Mouse (Mus musculus): ENCODE measurements around the gene Dclk1. TPM values are rescaled to one million over a fixed set of nuclear protein-coding genes. Genes with fewer than 3 reads are reported as not detected.

The Dclk1 gene
- polyA plus RNA-seq, 1 experiment: 1.1 TPM

DNA sequence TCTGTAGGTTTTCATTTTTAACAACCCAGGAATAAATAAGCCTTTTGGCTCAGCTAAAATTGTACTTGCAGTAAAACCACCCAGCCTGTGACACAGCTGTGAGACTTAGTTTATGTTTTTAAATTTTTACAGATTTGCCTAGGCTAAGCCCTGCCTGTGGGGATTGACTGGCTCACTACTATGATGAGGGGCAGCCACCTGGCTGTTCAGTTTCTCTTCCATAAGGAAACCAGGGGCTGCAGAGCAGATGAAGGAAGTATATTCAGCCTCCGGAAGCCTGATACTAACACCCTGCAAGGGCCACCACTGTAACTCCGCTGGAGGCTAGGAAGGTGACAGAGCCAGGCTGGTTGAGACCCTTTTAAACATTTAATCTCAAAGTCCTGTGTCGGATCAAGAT lies 284.3 kb downstream of the Dclk1 start:
- Histone ChIP-seq H3K4me3 (ENCODE audit: insufficient read depth, low read depth, low read length) (no peak overlapping the region), H3K4me1 (ENCODE audit: control insufficient read depth, insufficient read depth, low read length) (no peaks in the 10 kb centered on the region), H3K36me3 (ENCODE audit: control insufficient read depth, insufficient read depth, low read length) (no peaks in the 10 kb centered on the region), H3K27ac (ENCODE audit: insufficient read depth, low read depth, low read length) (no peak overlapping the region), H3K27me3 (replicated peaks; ENCODE audit: control insufficient read depth, insufficient read depth, low read length) (no peaks in the 10 kb centered on the region; the same call in 1 of the 2 replicates)
- no peak for TF ChIP-seq POLR2A (IDR thresholded peaks at IDR 0.05; ENCODE audit: low read depth, low read length)
- no peak for TF ChIP-seq CTCF (conservative IDR thresholded peaks at IDR 0.05; ENCODE audit: insufficient read depth, insufficient read length, low read depth, low read length)
- no peak for DNase-seq
- WGBS: 94% methylated on average over 3 of the region's 3 CpGs

DNA sequence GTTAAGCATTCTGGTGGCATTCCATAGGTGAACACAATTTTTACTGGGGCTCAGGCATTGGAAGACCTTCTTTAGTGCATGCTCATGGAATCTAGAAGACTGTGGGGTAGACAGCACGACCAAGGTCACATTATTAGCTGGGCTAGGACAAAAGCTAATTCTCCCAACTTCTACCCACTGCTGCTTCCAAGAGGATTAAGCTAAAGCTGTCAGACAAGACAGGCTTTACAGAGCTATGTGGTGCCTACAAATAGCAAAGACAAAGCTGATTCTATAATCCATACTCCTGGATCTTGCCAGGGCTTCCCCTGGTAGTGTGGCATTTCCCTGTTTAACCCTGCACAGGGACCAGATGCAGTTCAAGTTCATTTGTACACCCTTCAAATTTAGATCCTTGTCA lies 285.4 kb downstream of the Dclk1 start:
- no peaks in the 10 kb centered on the region for H3K4me1 ChIP-seq (ENCODE audit: control insufficient read depth, insufficient read depth, low read length)
- H3K36me3 ChIP-seq (ENCODE audit: control insufficient read depth, insufficient read depth, low read length): no peaks in the 10 kb centered on the region
- H3K27me3 ChIP-seq (replicated peaks; ENCODE audit: control insufficient read depth, insufficient read depth, low read length): no peaks in the 10 kb centered on the region; the same call in 1 of the 2 replicates
- TF ChIP-seq CTCF (conservative IDR thresholded peaks at IDR 0.05; ENCODE audit: insufficient read depth, insufficient read length, low read depth, low read length) (no peak), POLR2A (IDR thresholded peaks at IDR 0.05; ENCODE audit: low read depth, low read length) (no peak)
- no peak overlapping the region for H3K27ac ChIP-seq (ENCODE audit: insufficient read depth, low read depth, low read length)
- DNase-seq: no peak
- H3K4me3 ChIP-seq (ENCODE audit: insufficient read depth, low read depth, low read length): no peak overlapping the region
- 74% methylated on average over 1 of the region's 1 CpGs for WGBS

DNA sequence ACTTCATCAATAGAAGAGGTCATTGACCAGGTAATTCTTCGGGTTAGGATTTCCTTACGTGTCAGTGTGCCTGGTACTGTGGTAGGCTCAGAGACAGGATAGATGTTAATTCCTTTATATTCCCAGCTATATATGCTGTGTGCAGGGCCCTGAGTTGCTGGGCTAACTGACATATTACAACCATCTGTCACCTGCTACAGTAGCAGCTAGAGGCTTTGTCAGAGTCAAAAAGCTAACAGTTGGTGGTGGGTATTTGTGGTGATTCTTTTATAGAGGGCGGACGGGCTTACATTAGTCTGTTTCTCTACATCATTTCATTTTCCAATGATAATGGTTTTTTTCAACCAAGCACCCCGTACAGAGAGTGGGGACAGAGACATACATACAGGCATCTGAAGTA lies 285.8 kb downstream of the Dclk1 start:
- TF ChIP-seq CTCF (conservative IDR thresholded peaks at IDR 0.05; ENCODE audit: insufficient read depth, insufficient read length, low read depth, low read length) (no peak), POLR2A (IDR thresholded peaks at IDR 0.05; ENCODE audit: low read depth, low read length) (no peak)
- Histone ChIP-seq H3K4me3 (ENCODE audit: insufficient read depth, low read depth, low read length) (no peak overlapping the region), H3K27ac (ENCODE audit: insufficient read depth, low read depth, low read length) (no peak overlapping the region), H3K27me3 (replicated peaks; ENCODE audit: control insufficient read depth, insufficient read depth, low read length) (no peaks in the 10 kb centered on the region; the same call in 1 of the 2 replicates), H3K36me3 (ENCODE audit: control insufficient read depth, insufficient read depth, low read length) (no peaks in the 10 kb centered on the region), H3K4me1 (ENCODE audit: control insufficient read depth, insufficient read depth, low read length) (no peaks in the 10 kb centered on the region)
- 96% methylated on average over 5 of the region's 5 CpGs for WGBS
- no peak for DNase-seq

DNA sequence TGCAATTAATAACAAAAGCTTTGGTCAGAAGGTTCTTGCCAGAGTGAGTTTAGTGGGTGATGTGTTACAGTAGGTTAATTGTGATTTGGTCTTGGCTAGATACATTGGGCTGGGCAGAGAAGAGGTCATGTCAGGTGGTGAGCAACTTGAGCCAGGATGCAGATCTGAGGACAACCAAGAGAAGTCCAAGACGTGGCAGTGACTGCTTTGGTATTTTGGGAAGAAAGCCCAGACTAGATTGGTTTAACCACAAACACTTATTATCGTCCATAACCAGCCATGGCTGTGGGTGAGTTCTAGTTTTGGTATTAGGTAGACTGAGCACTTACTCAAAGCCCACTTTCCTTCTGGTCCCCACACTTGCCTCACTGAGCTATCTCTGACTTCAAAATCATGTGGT lies 287.2 kb downstream of the Dclk1 start:
- TF ChIP-seq CTCF (conservative IDR thresholded peaks at IDR 0.05; ENCODE audit: insufficient read depth, insufficient read length, low read depth, low read length): no peak
- no peak for TF ChIP-seq POLR2A (IDR thresholded peaks at IDR 0.05; ENCODE audit: low read depth, low read length)
- Histone ChIP-seq H3K27me3 (replicated peaks; ENCODE audit: control insufficient read depth, insufficient read depth, low read length) (no peaks in the 10 kb centered on the region; the same call in 1 of the 2 replicates), H3K27ac (ENCODE audit: insufficient read depth, low read depth, low read length) (no peak overlapping the region), H3K36me3 (ENCODE audit: control insufficient read depth, insufficient read depth, low read length) (no peaks in the 10 kb centered on the region), H3K4me1 (ENCODE audit: control insufficient read depth, insufficient read depth, low read length) (no peaks in the 10 kb centered on the region), H3K4me3 (ENCODE audit: insufficient read depth, low read depth, low read length) (no peak overlapping the region)
- WGBS: 64% methylated on average over 2 of the region's 2 CpGs
- no peak for DNase-seq

DNA sequence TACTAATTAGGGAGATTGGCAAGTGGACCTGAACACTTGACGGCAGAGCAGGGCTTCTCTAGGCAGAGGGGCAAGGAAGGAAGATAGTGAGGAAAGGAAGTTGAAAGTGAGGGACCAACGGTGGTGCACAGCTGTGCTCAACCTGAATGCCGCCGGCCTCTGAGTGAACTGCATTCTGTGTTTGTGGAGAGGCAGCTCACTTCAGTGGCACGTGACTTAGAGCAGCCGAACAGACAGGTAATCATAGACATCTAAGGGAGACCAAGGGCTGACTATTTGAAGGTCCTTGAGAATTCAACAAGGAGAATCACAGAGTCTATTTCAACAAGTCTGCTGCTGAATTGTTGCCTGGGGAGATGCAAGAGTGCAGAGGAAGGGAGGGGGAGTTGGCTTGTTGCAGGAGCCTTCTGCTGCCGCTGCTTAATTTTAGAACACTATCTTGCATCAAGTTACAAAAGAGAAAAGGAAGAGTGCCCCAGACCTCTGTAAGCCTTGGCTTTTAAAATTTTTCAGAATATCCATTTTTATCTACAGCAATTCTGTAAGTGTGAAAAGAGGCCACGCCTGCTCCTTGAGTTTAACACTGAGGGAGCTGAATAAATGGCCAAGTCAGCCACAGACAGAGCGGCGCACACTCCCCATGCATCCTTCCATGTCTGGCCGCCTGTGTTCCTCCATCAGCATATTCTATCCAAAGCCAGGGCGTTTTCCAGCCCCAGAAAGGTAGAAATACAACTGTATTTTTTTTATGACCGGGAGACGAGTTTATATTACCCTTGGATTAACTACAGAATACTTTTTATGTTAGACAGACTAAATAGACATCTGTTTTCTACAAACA lies 289.3 kb downstream of the Dclk1 start:
- Histone ChIP-seq H3K27me3 (replicated peaks; ENCODE audit: control insufficient read depth, insufficient read depth, low read length) (no peaks in the 10 kb centered on the region; the same call in 1 of the 2 replicates), H3K4me1 (ENCODE audit: control insufficient read depth, insufficient read depth, low read length) (no peaks in the 10 kb centered on the region), H3K4me3 (ENCODE audit: insufficient read depth, low read depth, low read length) (no peak overlapping the region), H3K27ac (ENCODE audit: insufficient read depth, low read depth, low read length) (no peak overlapping the region), H3K36me3 (ENCODE audit: control insufficient read depth, insufficient read depth, low read length) (no peaks in the 10 kb centered on the region)
- 79% methylated on average over 14 of the region's 14 CpGs for WGBS
- TF ChIP-seq CTCF (conservative IDR thresholded peaks at IDR 0.05; ENCODE audit: insufficient read depth, insufficient read length, low read depth, low read length) (no peak), POLR2A (IDR thresholded peaks at IDR 0.05; ENCODE audit: low read depth, low read length) (no peak)
- DNase-seq: no peak

DNA sequence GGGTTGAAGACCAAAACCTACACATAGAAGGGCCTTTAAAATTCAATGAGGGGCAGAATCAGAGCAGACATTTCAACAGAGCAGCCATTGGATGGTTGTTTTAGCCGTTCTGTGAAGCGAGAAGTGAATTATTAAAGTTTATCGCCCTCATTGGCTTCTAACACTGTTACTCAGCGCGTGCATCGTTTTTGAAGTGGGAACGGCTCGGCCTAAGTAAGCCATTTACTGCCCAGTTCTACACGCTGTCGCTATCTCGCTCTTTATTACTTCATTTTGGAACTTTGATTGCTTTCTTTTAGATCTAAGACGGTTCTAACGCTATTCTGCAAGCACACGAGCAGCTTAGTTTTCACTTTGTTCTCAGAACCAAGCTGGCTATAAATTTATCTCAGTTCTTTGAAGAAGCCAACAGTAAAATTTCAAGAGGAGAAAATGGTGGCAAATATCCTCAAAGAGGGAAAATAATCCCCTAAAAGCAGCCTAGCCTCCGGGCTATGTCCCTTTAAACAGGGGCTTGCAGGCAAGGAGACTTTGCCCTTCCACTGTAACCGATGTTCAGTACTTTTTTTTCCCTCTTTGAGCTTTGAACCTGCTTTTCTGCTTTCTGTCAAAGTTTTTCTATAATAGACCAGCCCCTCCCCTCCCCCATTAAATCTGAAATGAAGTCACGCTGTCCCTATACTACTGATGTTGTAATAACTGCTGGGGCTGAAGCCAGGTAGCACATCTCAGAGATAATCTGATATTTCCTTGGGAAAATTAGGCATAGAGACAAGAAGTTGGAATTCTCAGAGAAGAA lies 290.2 kb downstream of the Dclk1 start:
- peak; percentile 47 for DNase-seq
- TF ChIP-seq POLR2A (IDR thresholded peaks at IDR 0.05; ENCODE audit: low read depth, low read length) (no peak), CTCF (conservative IDR thresholded peaks at IDR 0.05; ENCODE audit: insufficient read depth, insufficient read length, low read depth, low read length) (no peak)
- H3K36me3 ChIP-seq (ENCODE audit: control insufficient read depth, insufficient read depth, low read length): no peaks in the 10 kb centered on the region
- no peaks in the 10 kb centered on the region for H3K4me1 ChIP-seq (ENCODE audit: control insufficient read depth, insufficient read depth, low read length)
- peak overlapping the region; percentile 35; the same call in 1 of the 2 replicates for H3K4me3 ChIP-seq (ENCODE audit: insufficient read depth, low read depth, low read length)
- 35% methylated on average over 17 of the region's 17 CpGs for WGBS
- H3K27me3 ChIP-seq (replicated peaks; ENCODE audit: control insufficient read depth, insufficient read depth, low read length): no peaks in the 10 kb centered on the region; the same call in 1 of the 2 replicates
- H3K27ac ChIP-seq (ENCODE audit: insufficient read depth, low read depth, low read length): no peak overlapping the region

Data from kidney, adult 2 months (tissue).